Mouse (Mus musculus): Measurements from ENCODE around the gene Pcare. TPM values are rescaled to one million over a fixed set of nuclear protein-coding genes. Genes with fewer than 3 reads are reported as not detected.

Gene Pcare
- polyA plus RNA-seq, 1 experiment from 2014 or later = not detected

DNA sequence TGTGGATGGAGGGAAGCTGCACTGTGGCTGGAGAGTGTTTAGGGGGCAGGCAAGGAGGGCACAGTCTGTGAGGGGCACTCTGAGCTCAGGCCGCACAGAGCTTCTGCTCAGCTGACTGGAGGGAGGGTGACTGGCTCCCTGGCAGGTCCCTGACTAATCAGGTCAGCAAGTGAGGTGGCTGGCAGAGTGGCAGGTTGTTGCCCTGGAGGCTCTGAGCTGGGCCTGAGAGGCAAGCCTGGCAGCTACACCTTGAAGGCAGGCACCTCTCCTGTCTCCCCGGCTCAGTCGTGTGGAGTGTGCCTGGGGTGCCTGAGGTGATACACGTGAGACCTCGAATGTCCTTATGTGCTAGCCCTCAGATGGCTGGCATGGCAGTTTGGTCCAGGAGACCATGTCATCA lies 56.3 kb downstream of the Pcare start:
- H3K4me1 ChIP-seq (replicated peaks) = peaks cover 2% of the 10 kb centered on the region; the same call in 1 of the 2 replicates
- H3K9ac ChIP-seq (replicated peaks) = no peak overlapping the region
- 79% methylated on average over 5 of the region's 5 CpGs for WGBS
- no peaks in the 10 kb centered on the region for H3K27me3 ChIP-seq
- H3K4me2 ChIP-seq = no peak overlapping the region
- no peaks in the 10 kb centered on the region for H3K36me3 ChIP-seq
- ATAC-seq (ENCODE audit: insufficient number of reproducible peaks, insufficient read depth, low FRiP score, low TSS enrichment, low read depth) = no peak
- no peaks in the 10 kb centered on the region for H3K9me3 ChIP-seq
- no peak overlapping the region for H3K27ac ChIP-seq
- H3K4me3 ChIP-seq (replicated peaks) = no peak overlapping the region

GRCm38 (mm10) chr17:71695716-71696315 lies 56.9 kb downstream of the Pcare start:
- no peaks in the 10 kb centered on the region for H3K27me3 ChIP-seq
- H3K9me3 ChIP-seq = no peaks in the 10 kb centered on the region
- H3K9ac ChIP-seq (replicated peaks) = no peak overlapping the region
- H3K4me3 ChIP-seq (replicated peaks) = no peak overlapping the region
- WGBS = 66% methylated on average over 15 of the region's 15 CpGs
- H3K36me3 ChIP-seq = no peaks in the 10 kb centered on the region
- no peak for ATAC-seq (ENCODE audit: insufficient number of reproducible peaks, insufficient read depth, low FRiP score, low TSS enrichment, low read depth)
- H3K27ac ChIP-seq = no peak overlapping the region
- no peak overlapping the region for H3K4me2 ChIP-seq
- peaks cover 3% of the 10 kb centered on the region; the same call in 1 of the 2 replicates for H3K4me1 ChIP-seq (replicated peaks)

GRCm38 (mm10) chr17:71695151-71695550 lies 57.5 kb downstream of the Pcare start:
- ATAC-seq (ENCODE audit: insufficient number of reproducible peaks, insufficient read depth, low FRiP score, low TSS enrichment, low read depth) = no peak
- Histone ChIP-seq H3K27me3 (no peaks in the 10 kb centered on the region), H3K36me3 (no peaks in the 10 kb centered on the region), H3K27ac (no peak overlapping the region), H3K4me3 (replicated peaks) (no peak overlapping the region), H3K9ac (replicated peaks) (no peak overlapping the region), H3K4me2 (no peak overlapping the region), H3K9me3 (no peaks in the 10 kb centered on the region), H3K4me1 (replicated peaks) (peaks cover 3% of the 10 kb centered on the region; the same call in 1 of the 2 replicates)
- WGBS = 83% methylated on average over 8 of the region's 8 CpGs

DNA sequence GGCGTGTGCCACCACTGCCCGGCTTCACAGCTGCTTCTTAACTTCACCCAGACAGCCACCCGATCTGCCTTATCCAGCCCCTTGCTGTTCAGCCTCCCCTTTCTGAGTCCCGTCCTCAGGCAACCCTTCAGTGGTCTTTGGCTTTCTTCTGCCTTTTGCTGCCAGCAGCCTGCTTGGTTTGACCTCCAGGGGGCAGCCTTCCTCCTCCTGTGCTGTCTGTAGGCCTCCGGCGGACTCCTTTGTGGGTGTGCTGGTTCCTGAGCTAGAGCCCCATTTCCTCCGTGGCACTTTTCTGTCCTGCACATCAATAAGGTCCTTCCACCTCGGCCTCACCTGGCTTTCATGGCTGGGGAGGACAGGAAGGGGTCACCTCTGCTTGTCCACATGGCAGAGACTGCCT lies 58.9 kb downstream of the Pcare start:
- no peak overlapping the region for H3K9ac ChIP-seq (replicated peaks)
- no peak for ATAC-seq (ENCODE audit: insufficient number of reproducible peaks, insufficient read depth, low FRiP score, low TSS enrichment, low read depth)
- H3K4me1 ChIP-seq (replicated peaks) = peaks cover 3% of the 10 kb centered on the region; the same call in 1 of the 2 replicates
- H3K4me3 ChIP-seq (replicated peaks) = no peak overlapping the region
- no peaks in the 10 kb centered on the region for H3K36me3 ChIP-seq
- H3K27ac ChIP-seq = no peak overlapping the region
- no peak overlapping the region for H3K4me2 ChIP-seq
- WGBS = 50% methylated on average over 8 of the region's 8 CpGs
- H3K27me3 ChIP-seq = no peaks in the 10 kb centered on the region
- H3K9me3 ChIP-seq = no peaks in the 10 kb centered on the region

Other genes starting within 250 kb of the Pcare start
- gene Ndc80, start 226.0 kb downstream of the Pcare start, polyA plus RNA-seq (2016; fragmentation: Nextera tagmentation; extraction: Ambion mirVana) = 56.0 and 56.1 TPM in 2 replicates
- gene Spdya, start 200.8 kb downstream of the Pcare start, polyA plus RNA-seq (2016; fragmentation: Nextera tagmentation; extraction: Ambion mirVana) = 1.3 and 1.4 TPM in 2 replicates
- 92.6 and 96.6 TPM in 2 replicates for gene Wdr43, start 137.0 kb downstream of the Pcare start, polyA plus RNA-seq (2016; fragmentation: Nextera tagmentation; extraction: Ambion mirVana)
- gene Togaram2, start 79.6 kb downstream of the Pcare start, polyA plus RNA-seq (2016; fragmentation: Nextera tagmentation; extraction: Ambion mirVana) = not detected in 2 replicates
- 5.3 and 5.9 TPM in 2 replicates for gene Clip4, start 15.6 kb upstream of the Pcare start, polyA plus RNA-seq (2016; fragmentation: Nextera tagmentation; extraction: Ambion mirVana)